Mouse (Mus musculus): ENCODE results near the gene 4931422A03Rik.

DNA sequence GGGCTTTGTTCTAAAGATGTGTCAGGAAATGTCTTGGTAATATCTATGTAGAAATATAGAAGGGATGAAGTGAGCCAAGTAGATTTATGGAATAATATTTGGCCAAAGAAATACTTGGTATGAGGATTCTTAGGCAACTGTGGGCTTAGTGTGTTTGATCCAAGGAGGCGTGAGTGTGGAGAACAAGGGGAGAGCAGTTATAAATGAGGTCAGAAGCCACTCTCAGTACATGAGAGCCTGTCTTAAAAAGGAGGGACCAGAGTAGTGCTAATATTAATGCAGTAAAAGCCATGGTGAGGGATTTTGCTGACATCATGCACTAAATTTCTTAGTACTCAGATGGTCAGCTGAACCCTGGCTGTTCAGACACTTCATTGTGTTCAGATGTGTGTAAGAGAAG, 30.2 kb upstream of the 4931422A03Rik start:
- TF ChIP-seq CTCF (IDR thresholded peaks at IDR 0.05; ENCODE audit: extremely low read depth, insufficient read depth, insufficient read length, insufficient replicate concordance) (no peak), POLR2A (IDR thresholded peaks at IDR 0.05; ENCODE audit: low read depth, low read length) (no peak)

All from spleen, adult 2 months (tissue).